8 mouse cellular contexts compared by ENCODE assay signal in the genomic region with DNA sequence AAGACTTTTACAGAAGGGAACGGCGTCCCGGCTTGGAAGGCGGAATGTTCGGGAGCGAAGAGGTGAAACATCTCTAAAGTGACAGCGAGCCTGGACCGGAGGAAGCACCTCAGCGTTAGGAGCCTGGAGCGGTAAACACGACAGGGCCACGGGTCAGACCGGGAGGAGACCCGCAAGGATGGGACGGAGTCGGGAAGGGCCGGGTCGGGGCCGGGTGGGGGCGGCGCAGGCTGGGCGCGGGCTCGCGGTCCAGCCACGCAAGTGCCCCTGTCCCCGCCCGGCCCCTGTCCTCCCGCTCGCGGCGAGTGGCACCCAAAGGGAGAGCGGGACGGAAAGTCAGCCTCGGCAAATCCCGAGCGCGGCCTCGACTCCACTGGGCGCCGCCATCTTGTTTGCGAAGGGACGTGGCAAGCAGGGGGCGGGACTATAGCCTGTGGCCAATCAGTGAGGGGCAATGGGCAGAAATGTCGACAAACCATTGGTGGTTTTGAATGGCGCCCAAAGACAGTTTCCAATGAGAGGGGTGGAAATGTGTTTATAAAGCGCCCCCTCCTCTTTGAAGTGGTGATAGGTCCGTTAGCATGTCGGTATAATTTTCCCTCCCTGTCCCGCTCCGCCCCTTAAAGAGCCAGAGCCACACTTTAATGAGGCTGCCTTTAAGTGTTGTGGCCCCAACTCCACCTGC. TPM values are rescaled to one million over a fixed set of nuclear protein-coding genes. Genes with fewer than 3 reads are reported as not detected.
DNase-seq lines count a peak whose midpoint lies in the region; ATAC-seq and TF ChIP-seq lines count a peak whose summit lies in the region.

A gene (minus strand): TSS at position 396 of the 685 bp plus-strand sequence.
A gene (minus strand): TSS at position 413 of the 685 bp plus-strand sequence.

- H3K4me2 ChIP-seq in kidney, embryonic 14.5 days (replicated peaks; ENCODE audit: low read depth, low read length) = peak within 1 kb of the TSS; percentile 42
- H3K4me2 ChIP-seq in limb, embryonic 15.5 days = peak within 1 kb of the TSS; percentile 52

- no peaks in the 10 kb centered on the region for H3K27me3 ChIP-seq in kidney, embryonic 14.5 days (ENCODE audit: control insufficient read depth, insufficient read depth, low read length)
- no peaks in the 10 kb centered on the region for H3K27me3 ChIP-seq in limb, embryonic 15.5 days

- peak; percentile 96 for ATAC-seq in kidney, embryonic 14.5 days (ENCODE audit: low FRiP score, low TSS enrichment)
- peak; percentile 93 for ATAC-seq in limb, embryonic 15.5 days (ENCODE audit: insufficient number of reproducible peaks, low FRiP score, low TSS enrichment, low read depth)

- peaks cover 15% of the 10 kb centered on the region for H3K36me3 ChIP-seq in kidney, embryonic 14.5 days (ENCODE audit: control insufficient read depth, insufficient read depth, low read length)
- H3K36me3 ChIP-seq in limb, embryonic 15.5 days = peaks cover 8% of the 10 kb centered on the region; the same call in 1 of the 2 replicates

- TF ChIP-seq POLR2A in bone marrow macrophage, adult 2 months (IDR thresholded peaks at IDR 0.05; ENCODE audit: borderline replicate concordance, low read depth, low read length) = no peak
- TF ChIP-seq POLR2A in embryonic fibroblast, embryonic 13.5 days (IDR thresholded peaks at IDR 0.05; ENCODE audit: low read depth, low read length) = peak; percentile 60

- no peak for TF ChIP-seq CTCF in bone marrow macrophage, adult 2 months (IDR thresholded peaks at IDR 0.05; ENCODE audit: low read depth, low read length)
- TF ChIP-seq CTCF in embryonic fibroblast, embryonic 13.5 days (IDR thresholded peaks at IDR 0.05; ENCODE audit: borderline replicate concordance, insufficient read depth, low read length) = no peak

- H3K27ac ChIP-seq in bone marrow macrophage, adult 2 months (ENCODE audit: insufficient read depth, low read depth, low read length) = 0 out of 2 replicates have a peak within 1 kb of the TSS, but pooled peaks have one; percentile 8
- no peak within 1 kb of the TSS; the same call in 1 of the 2 replicates for H3K27ac ChIP-seq in embryonic fibroblast, embryonic 13.5 days (ENCODE audit: insufficient read depth, low read length)
- H3K27ac ChIP-seq in kidney, embryonic 14.5 days (ENCODE audit: low read depth, low read length) = peak within 1 kb of the TSS; percentile 31; the same call in 1 of the 2 replicates
- H3K27ac ChIP-seq in limb, embryonic 15.5 days = peak within 1 kb of the TSS; percentile 80

- peak; percentile 97 for DNase-seq in A20 (ENCODE audit: low read depth, low spot score)
- peak; percentile 98 for DNase-seq in heart, adult 9 months (ENCODE audit: low spot score in 2 of 2)
- peak; percentile 88 to 89 for DNase-seq in monocyte, adult 2 months (ENCODE audit: low read depth in 1 of 2, low spot score in 2 of 2)
- DNase-seq in spleen, postnatal 36 days (ENCODE audit: low spot score in 2 of 2) = peak; percentile 95 to 96

- WGBS in kidney, embryonic 14.5 days = under 1% methylated on average over 47 of the region's 51 CpGs
- WGBS in limb, embryonic 15.5 days = under 1% methylated on average over 49 of the region's 51 CpGs

- H3K9me3 ChIP-seq in kidney, embryonic 14.5 days (ENCODE audit: control insufficient read depth, low read length) = no peaks in the 10 kb centered on the region
- no peaks in the 10 kb centered on the region for H3K9me3 ChIP-seq in limb, embryonic 15.5 days

- H3K9ac ChIP-seq in kidney, embryonic 14.5 days (ENCODE audit: low read depth, low read length) = peak within 1 kb of the TSS; percentile 84
- H3K9ac ChIP-seq in limb, embryonic 15.5 days = peak within 1 kb of the TSS; percentile 77

- H3K4me1 ChIP-seq in bone marrow macrophage, adult 2 months (ENCODE audit: control insufficient read depth, insufficient read depth, low read length) = peaks cover 6% of the 10 kb centered on the region; the same call in 1 of the 2 replicates
- peaks cover 4% of the 10 kb centered on the region; the same call in 1 of the 2 replicates for H3K4me1 ChIP-seq in embryonic fibroblast, embryonic 13.5 days (ENCODE audit: control insufficient read depth, insufficient read depth, low read length)
- H3K4me1 ChIP-seq in kidney, embryonic 14.5 days (ENCODE audit: control insufficient read depth, insufficient read depth, low read length) = peaks cover 22% of the 10 kb centered on the region
- H3K4me1 ChIP-seq in limb, embryonic 15.5 days = peaks cover 34% of the 10 kb centered on the region

- peak within 1 kb of the TSS; percentile 69 for H3K4me3 ChIP-seq in bone marrow macrophage, adult 2 months (ENCODE audit: insufficient read depth, low read length)
- H3K4me3 ChIP-seq in embryonic fibroblast, embryonic 13.5 days (ENCODE audit: insufficient read depth, low read length) = peak within 1 kb of the TSS; percentile 60
- peak within 1 kb of the TSS; percentile 85 for H3K4me3 ChIP-seq in kidney, embryonic 14.5 days (ENCODE audit: low read length)
- H3K4me3 ChIP-seq in limb, embryonic 15.5 days = peak within 1 kb of the TSS; percentile 78

RNA-seq across cellular contexts. Expression of the first gene that starts in this region (rescaled TPM):
- not detected in 2 replicates for polyA plus RNA-seq in bone marrow macrophage, adult 2 months (2012; ENCODE audit: insufficient read depth, insufficient read length, missing spikeins)
- 0.21 and 0.25 TPM in 2 replicates for polyA plus RNA-seq in embryonic fibroblast, embryonic 13.5 days (2011; ENCODE audit: insufficient read length, low read depth, missing spikeins)
- 0.09 and 0.14 TPM in 2 replicates for polyA plus RNA-seq in kidney, embryonic 14.5 days (2014; fragmentation: Nextera tagmentation; extraction: Ambion mirVana)
- polyA plus RNA-seq in limb, embryonic 15.5 days (2015; fragmentation: Nextera tagmentation; extraction: Ambion mirVana) = 0.27 and 0.28 TPM in 2 replicates

RNA-seq across cellular contexts. Expression of the second gene that starts in this region (rescaled TPM):
- 24.2 and 25.0 TPM in 2 replicates for polyA plus RNA-seq in bone marrow macrophage, adult 2 months (2012; ENCODE audit: insufficient read depth, insufficient read length, missing spikeins)
- 40.2 and 46.0 TPM in 2 replicates for polyA plus RNA-seq in embryonic fibroblast, embryonic 13.5 days (2011; ENCODE audit: insufficient read length, low read depth, missing spikeins)
- polyA plus RNA-seq in kidney, embryonic 14.5 days (2014; fragmentation: Nextera tagmentation; extraction: Ambion mirVana) = 51.1 and 78.4 TPM in 2 replicates
- 61.9 and 70.5 TPM in 2 replicates for polyA plus RNA-seq in limb, embryonic 15.5 days (2015; fragmentation: Nextera tagmentation; extraction: Ambion mirVana)
